Mouse (Mus musculus): ENCODE results near the gene Mok. TPM values are rescaled to one million over a fixed set of nuclear protein-coding genes. Genes with fewer than 3 reads are reported as not detected.

The Mok gene
- polyA plus RNA-seq, 1 experiment: 2.3 TPM

DNA sequence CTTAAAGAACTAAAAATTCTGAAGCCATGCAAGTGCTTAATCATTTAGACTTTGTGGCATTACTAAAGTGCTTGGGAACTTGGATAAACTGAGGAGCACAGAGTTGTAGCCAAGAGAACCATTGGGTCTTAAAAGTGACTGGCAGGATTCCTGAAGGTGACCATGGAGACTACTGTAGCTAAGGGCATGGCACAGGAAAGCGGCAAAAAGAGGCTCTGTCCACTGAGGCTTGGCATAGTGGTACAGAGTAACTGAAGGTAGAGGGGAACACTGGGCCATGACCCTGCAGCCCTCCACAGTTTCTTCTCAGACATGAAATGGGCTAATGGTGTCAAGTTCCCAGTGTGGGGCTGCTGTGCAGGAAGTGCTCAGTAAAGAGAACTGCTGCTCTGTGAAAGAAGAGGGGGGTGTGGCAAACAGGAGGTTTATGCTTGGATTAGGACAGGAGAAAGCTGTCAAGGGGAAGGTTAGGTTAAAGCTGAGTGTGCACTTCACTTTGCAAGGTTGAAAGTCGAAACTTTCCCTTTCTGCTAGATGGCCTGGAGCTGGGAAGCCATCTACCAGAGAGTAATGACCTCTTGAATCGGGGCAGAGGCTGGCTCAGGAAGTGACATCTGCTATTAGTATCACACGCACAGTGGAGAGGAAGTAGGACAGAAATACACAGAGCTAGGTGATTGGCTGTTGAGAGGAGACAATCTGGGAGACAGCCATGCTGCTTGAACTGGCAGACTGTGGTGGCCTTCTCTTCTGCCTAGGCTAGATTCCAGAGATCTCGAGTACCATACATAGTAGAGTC lies 64.9 kb downstream of the Mok start:
- no peaks in the 10 kb centered on the region for H3K9me3 ChIP-seq
- no peaks in the 10 kb centered on the region for H3K27me3 ChIP-seq (replicated peaks)
- H3K4me3 ChIP-seq (replicated peaks): peak overlapping the region; percentile 69
- peaks cover 45% of the 10 kb centered on the region for H3K36me3 ChIP-seq (replicated peaks; ENCODE audit: low read length)
- TF ChIP-seq FLI1 (IDR thresholded peaks at IDR 0.05; ENCODE audit: low read length): no peak
- TF ChIP-seq GATA1 (IDR thresholded peaks at IDR 0.05; ENCODE audit: borderline replicate concordance, low read length): no peak
- H3K4me1 ChIP-seq: peaks cover 58% of the 10 kb centered on the region

DNA sequence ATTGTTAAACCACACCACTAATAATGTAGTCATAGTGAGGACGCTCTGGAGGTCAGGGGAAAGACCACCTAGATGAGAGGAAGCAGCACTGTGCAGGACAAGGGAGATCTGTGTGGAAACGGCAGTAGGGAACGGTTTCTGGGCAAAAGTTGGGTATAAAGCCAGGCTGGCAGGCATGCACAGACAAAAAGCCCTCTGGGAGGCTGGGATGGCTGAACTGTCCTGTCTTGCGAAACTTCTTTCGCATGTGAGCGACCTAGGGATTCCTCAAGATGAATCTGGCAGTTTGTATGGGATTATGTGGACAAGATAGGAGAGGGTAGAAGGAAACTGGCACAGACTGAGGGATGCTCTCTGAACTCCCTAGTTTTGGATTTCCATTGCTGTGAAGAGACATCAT lies 68.8 kb downstream of the Mok start:
- peaks cover 81% of the 10 kb centered on the region for H3K4me1 ChIP-seq
- no peak for TF ChIP-seq FLI1 (IDR thresholded peaks at IDR 0.05; ENCODE audit: low read length)
- TF ChIP-seq GATA1 (IDR thresholded peaks at IDR 0.05; ENCODE audit: borderline replicate concordance, low read length): no peak
- peaks cover 13% of the 10 kb centered on the region for H3K36me3 ChIP-seq (replicated peaks; ENCODE audit: low read length)
- H3K9me3 ChIP-seq: no peaks in the 10 kb centered on the region
- no peaks in the 10 kb centered on the region for H3K27me3 ChIP-seq (replicated peaks)
- no peak overlapping the region for H3K4me3 ChIP-seq (replicated peaks)

- H3K4me1 ChIP-seq: peaks cover 77% of the 10 kb centered on the region
- no peaks in the 10 kb centered on the region for H3K27me3 ChIP-seq (replicated peaks)
- no peak for TF ChIP-seq GATA1 (IDR thresholded peaks at IDR 0.05; ENCODE audit: borderline replicate concordance, low read length)
- H3K4me3 ChIP-seq (replicated peaks): peak overlapping the region; percentile 64
- H3K9me3 ChIP-seq: no peaks in the 10 kb centered on the region
- peaks cover 13% of the 10 kb centered on the region for H3K36me3 ChIP-seq (replicated peaks; ENCODE audit: low read length)
These were observed 70.1 kb downstream of the Mok start for GRCm38 (mm10) chr12:110770479-110771247.

DNA sequence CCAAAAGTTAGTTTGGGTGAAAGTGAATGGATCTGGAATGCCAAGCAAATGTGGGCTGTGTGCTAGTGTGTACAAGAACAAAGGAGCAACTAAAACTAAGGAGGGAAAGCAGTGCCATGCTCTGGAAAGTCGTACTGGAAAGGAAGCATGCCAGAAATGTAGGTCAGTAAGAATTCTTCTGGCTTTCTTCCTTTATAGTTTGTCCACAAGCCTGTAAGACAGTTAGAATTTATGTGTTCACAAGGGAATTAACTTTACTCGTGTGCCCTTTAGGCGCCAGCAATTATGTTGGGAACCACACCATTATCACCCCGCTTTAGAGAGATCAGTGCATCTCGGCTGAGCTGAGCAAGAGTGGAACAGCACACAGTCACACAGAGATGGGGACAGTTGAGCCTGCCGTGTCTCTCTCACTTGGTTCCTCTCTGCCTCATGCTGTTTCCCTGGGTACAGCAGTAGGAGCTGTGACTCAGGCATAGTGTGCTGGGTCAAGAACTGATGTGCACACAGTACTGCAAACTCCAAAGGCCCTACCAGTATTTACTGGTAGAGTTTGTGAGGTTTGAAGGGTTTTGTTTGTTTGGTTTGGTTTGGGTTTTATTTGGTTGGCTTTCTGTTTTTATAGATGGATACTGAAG lies 71.0 kb downstream of the Mok start:
- Histone ChIP-seq H3K27me3 (replicated peaks) (no peaks in the 10 kb centered on the region), H3K9me3 (no peaks in the 10 kb centered on the region), H3K4me3 (replicated peaks) (peak overlapping the region; percentile 64), H3K36me3 (replicated peaks; ENCODE audit: low read length) (peaks cover 18% of the 10 kb centered on the region), H3K4me1 (peaks cover 80% of the 10 kb centered on the region)
- TF ChIP-seq FLI1 (IDR thresholded peaks at IDR 0.05; ENCODE audit: low read length): no peak
- TF ChIP-seq GATA1 (IDR thresholded peaks at IDR 0.05; ENCODE audit: borderline replicate concordance, low read length): no peak

DNA sequence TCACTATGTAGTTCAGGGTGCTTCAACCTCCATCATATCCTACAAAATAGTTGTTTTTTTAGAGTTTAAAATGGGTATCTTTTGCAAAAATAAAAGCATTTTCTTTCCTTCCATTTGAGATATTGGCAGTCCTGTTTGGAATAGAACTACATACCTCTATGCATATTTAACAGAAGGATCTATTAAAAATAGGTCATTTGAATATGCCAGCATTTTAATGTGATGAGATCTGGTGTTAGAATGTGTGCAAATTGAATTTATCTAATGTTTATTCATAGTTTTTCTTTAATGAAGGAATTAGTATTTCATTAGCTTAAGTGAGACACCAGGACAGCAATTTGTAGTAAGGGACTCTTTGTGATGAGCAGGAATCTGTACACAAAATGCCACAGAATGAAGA lies 72.2 kb downstream of the Mok start:
- H3K27me3 ChIP-seq (replicated peaks): no peaks in the 10 kb centered on the region
- no peak overlapping the region for H3K4me3 ChIP-seq (replicated peaks)
- H3K4me1 ChIP-seq: peaks cover 86% of the 10 kb centered on the region
- no peaks in the 10 kb centered on the region for H3K9me3 ChIP-seq
- peaks cover 18% of the 10 kb centered on the region for H3K36me3 ChIP-seq (replicated peaks; ENCODE audit: low read length)
- TF ChIP-seq GATA1 (IDR thresholded peaks at IDR 0.05; ENCODE audit: borderline replicate concordance, low read length) (no peak), FLI1 (IDR thresholded peaks at IDR 0.05; ENCODE audit: low read length) (no peak)

DNA sequence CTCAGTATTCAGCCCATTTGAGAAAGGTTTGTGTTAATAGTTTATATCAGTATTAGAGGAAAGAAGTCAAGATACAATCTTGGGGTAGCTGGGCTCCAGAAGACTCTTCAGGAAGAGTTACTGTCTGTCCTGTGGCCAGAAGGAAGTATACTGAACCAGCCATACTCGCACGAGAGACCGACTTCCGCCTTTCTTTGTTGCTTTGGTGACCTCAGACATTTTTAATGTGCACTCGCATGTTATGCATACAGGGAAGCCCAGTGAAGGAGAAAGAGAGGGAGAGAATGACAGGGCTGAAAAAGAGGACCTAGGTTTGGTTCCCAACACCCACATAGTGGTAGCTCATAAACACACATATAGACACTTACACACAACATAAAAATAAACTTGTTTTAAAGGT lies 76.2 kb downstream of the Mok start:
- H3K9me3 ChIP-seq: no peaks in the 10 kb centered on the region
- H3K4me3 ChIP-seq (replicated peaks): no peak overlapping the region
- peaks cover 92% of the 10 kb centered on the region for H3K4me1 ChIP-seq
- H3K36me3 ChIP-seq (replicated peaks; ENCODE audit: low read length): peaks cover 21% of the 10 kb centered on the region
- TF ChIP-seq GATA1 (IDR thresholded peaks at IDR 0.05; ENCODE audit: borderline replicate concordance, low read length) (no peak), FLI1 (IDR thresholded peaks at IDR 0.05; ENCODE audit: low read length) (no peak)
- H3K27me3 ChIP-seq (replicated peaks): no peaks in the 10 kb centered on the region

GRCm38 (mm10) chr12:110762321-110762720 lies 78.4 kb downstream of the Mok start:
- Histone ChIP-seq H3K27me3 (replicated peaks) (no peaks in the 10 kb centered on the region), H3K4me3 (replicated peaks) (no peak overlapping the region), H3K9me3 (no peaks in the 10 kb centered on the region), H3K36me3 (replicated peaks; ENCODE audit: low read length) (peaks cover 19% of the 10 kb centered on the region), H3K4me1 (peaks cover 90% of the 10 kb centered on the region)
- TF ChIP-seq GATA1 (IDR thresholded peaks at IDR 0.05; ENCODE audit: borderline replicate concordance, low read length): no peak
- TF ChIP-seq FLI1 (IDR thresholded peaks at IDR 0.05; ENCODE audit: low read length): no peak

DNA sequence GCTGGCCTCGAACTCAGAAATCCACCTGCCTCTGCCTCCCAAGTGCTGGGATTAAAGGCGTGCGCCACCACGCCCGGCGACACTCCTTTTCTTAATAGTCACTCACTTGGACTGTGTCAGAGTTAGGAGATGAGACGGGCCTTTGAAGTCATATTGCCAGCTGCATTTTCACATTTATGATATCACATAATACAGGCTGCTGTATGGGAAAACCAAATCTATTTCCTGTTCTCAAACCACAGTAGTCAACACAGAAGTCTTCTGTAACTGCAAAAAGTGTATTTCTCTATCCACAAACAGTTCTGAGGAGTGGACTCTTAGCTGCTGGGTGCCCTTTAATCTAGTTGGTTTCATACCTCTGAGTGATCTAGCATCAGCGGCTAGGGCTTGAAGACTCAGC lies 81.8 kb downstream of the Mok start:
- no peak overlapping the region for H3K4me3 ChIP-seq (replicated peaks)
- H3K4me1 ChIP-seq: peaks cover 79% of the 10 kb centered on the region
- H3K27me3 ChIP-seq (replicated peaks): no peaks in the 10 kb centered on the region
- TF ChIP-seq GATA1 (IDR thresholded peaks at IDR 0.05; ENCODE audit: borderline replicate concordance, low read length) (no peak), FLI1 (IDR thresholded peaks at IDR 0.05; ENCODE audit: low read length) (no peak)
- H3K9me3 ChIP-seq: peaks cover 14% of the 10 kb centered on the region
- peaks cover 36% of the 10 kb centered on the region for H3K36me3 ChIP-seq (replicated peaks; ENCODE audit: low read length)

Other genes with a start within 250 kb of the Mok start
- 119 and 280 TPM in 2 replicates for gene Dync1h1, start 239.5 kb downstream of the Mok start, polyA plus RNA-seq (2012; ENCODE audit: insufficient read depth, low replicate concordance)
- gene 1700001K19Rik, start 158.3 kb downstream of the Mok start, polyA plus RNA-seq (2012; ENCODE audit: insufficient read depth, low replicate concordance): not detected in 2 replicates
- 14.0 and 99.4 TPM in 2 replicates for gene Hsp90aa1, start 138.2 kb downstream of the Mok start, polyA plus RNA-seq (2012; ENCODE audit: insufficient read depth, low replicate concordance)
- 13.1 and 45.3 TPM in 2 replicates for gene Wdr20, start 103.0 kb downstream of the Mok start, polyA plus RNA-seq (2012; ENCODE audit: insufficient read depth, low replicate concordance)
- 1.0 and 4.3 TPM in 2 replicates for gene Zfp839, start 9.3 kb upstream of the Mok start, polyA plus RNA-seq (2012; ENCODE audit: insufficient read depth, low replicate concordance)
- gene Cinp, start 48.2 kb upstream of the Mok start, polyA plus RNA-seq (2012; ENCODE audit: insufficient read depth, low replicate concordance): 11.5 and 21.2 TPM in 2 replicates
- 4.0 and 4.3 TPM in 2 replicates for gene Tecpr2, start 48.3 kb upstream of the Mok start, polyA plus RNA-seq (2012; ENCODE audit: insufficient read depth, low replicate concordance)
- 3.6 and 7.0 TPM in 2 replicates for gene Ankrd9, start 138.1 kb upstream of the Mok start, polyA plus RNA-seq (2012; ENCODE audit: insufficient read depth, low replicate concordance)
- gene Rcor1, start 198.4 kb upstream of the Mok start, polyA plus RNA-seq (2012; ENCODE audit: insufficient read depth, low replicate concordance): 2.9 and 3.3 TPM in 2 replicates

All from megakaryocyte, embryonic 14.5 days (primary cell).